Mouse (Mus musculus) spleen, adult 2 months (tissue): Measurements from ENCODE around the gene Nudt8.

Source experiments
- CTCF ChIP-seq: fragments of 200-500 bp; IDR thresholded peaks from 2 replicates; pipeline ENCODE4 v1.5.1; 2011; ENCODE audit warnings: mild to moderate bottlenecking, inconsistent platforms; ENCODE audit not compliant: insufficient read depth, insufficient read length, insufficient replicate concordance; ENCODE audit errors: extremely low read depth
- POLR2A ChIP-seq: fragments of 200-500 bp; IDR thresholded peaks from 2 replicates; pipeline ENCODE4 v1.6.1; 2011; ENCODE audit warnings: low read depth, low read length, inconsistent platforms

GRCm38 (mm10) chr19:3988066-3988465 is 12.3 kb upstream of the Nudt8 start:
- TF ChIP-seq CTCF, result no peak
- no peak for TF ChIP-seq POLR2A
